Mouse (Mus musculus): ENCODE measurements at regions not wholly inside any gene's neighbourhood (a gene's known extent, or its start where the extent isn't known, plus 50 kb on each side); places are given as distances from the start of the nearest gene placed in this dataset.

- DNase-seq = no peak
Measured at GRCm38 (mm10) chr16:77537351-77537750, 64.5 kb downstream of the Gm11146 start.

DNA sequence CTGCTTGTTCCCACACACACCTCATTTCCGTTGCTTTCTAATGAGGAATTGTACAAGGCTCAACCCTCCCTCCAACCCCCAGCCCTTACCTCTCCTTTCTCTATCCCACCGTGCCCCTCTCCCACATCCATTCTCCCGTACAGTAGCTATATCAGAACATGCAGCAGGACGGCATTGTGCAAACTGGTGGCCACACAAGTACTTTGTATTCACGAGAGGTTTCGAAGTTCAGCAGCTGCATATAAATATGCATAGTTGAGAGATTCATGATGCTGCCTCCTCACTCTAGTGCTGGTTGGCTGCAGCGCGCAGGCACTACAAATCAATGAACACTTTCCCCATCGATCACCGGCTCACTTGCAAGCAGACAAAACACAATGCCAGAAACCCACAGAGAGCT lies 65.1 kb downstream of the Gm11146 start:
- no peak for DNase-seq

DNA sequence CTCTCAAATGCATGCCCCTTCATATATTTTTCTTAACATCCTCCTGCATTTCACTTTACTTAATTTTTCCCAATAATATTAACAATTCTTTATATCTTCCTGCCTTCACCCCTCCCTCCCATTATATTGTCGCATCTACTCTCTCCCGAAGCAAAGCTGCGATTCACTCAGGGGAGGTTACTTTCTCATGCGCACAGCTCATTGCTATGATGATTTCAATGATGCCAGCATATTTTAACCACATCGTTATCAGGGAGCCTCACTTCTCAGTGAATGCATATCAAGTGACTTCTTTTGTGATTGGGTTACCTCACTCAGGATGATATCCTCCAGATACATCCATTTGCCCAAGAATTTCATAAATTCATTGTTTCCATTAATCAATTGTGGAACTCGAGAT lies 65.6 kb downstream of the Gm11146 start:
- no peak for DNase-seq

- no peak for DNase-seq
Measured at GRCm38 (mm10) chr16:77535021-77535420, 66.9 kb downstream of the Gm11146 start.

DNA sequence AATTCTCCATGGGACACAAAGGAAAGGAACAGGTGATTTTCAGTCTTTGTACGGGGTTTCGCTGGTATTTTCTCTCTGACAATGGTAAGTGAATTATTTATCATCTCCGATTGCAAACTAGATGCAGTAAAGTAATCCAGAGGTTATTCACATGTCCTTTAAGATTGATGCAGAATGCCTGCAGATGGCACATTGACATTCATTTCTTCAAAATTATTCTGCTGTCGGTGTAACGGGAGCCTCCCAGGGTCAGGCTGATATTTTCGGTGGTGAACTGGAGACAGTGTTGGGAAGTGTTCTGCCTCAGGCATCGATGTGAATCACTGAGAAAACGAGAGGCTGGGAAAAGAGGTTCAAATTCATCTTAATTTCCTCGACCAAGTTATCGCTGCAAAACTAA lies 70.3 kb downstream of the Gm11146 start:
- DNase-seq = no peak

- no peak for DNase-seq
Measured at GRCm38 (mm10) chr16:77527951-77528350, 73.9 kb downstream of the Gm11146 start.

DNA sequence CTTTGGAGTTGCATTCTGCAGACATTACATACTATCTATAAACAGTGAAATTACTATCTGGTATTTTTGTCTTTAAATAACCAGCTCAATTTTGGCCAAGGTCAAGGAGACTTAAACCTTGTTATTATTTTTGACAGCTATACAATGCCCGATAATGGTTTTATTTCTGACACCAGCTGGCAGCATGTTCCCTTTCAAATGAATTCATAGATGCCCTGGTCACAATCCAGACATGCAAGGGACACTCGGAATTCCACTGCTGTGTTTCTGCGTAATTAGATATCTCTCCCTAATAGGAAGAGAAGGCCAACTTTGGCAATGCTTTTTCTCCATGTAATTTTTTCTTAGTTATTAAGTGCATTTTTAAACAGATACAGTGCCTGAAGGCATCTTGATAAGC lies 87.3 kb downstream of the Gm11146 start:
- no peak for DNase-seq

DNA sequence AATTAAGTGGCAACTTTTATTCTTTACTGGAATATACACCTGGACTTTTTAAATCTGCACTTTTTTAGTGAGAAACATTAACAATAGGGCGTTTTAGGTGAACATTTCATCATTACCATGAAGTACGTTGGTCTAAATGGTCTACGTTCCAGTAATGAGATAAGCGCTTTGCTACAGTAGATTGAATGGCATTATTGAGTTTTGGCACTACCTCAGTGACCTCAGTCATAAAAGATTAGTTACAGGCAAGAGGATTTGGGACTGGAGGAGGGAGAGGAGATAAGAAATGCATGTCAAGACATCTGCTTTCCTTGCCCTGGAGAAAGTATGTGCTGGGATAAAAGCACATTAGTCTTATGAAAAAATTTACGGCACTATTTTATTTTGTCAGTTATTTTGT lies 98.3 kb downstream of the Gm11146 start:
- DNase-seq = no peak

GRCm38 (mm10) chr16:77502916-77503315 lies 99.0 kb downstream of the Gm11146 start:
- no peak for DNase-seq

- DNase-seq = no peak
Measured at GRCm38 (mm10) chr16:77502026-77502425, 99.9 kb downstream of the Gm11146 start.

DNA sequence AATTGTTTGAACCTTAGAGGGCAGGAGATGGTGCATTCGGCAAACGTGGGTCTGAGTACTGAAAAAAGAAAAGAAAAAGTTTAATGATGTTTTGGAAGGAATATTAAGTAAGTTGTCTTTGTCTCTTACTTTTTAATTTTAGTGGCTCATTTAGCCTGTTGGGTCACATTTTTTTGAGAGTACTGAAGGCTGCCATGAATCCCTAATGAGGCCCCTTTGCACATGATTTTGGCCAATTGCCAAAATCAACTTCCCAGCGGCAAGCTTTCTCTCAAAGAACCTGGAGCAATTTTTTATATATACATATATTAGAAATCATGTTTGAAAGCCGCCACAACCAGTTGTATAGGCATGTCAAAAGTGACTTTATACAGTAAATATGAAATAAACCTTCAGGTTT lies 100.9 kb downstream of the Gm11146 start:
- peak; percentile 31 for DNase-seq

DNA sequence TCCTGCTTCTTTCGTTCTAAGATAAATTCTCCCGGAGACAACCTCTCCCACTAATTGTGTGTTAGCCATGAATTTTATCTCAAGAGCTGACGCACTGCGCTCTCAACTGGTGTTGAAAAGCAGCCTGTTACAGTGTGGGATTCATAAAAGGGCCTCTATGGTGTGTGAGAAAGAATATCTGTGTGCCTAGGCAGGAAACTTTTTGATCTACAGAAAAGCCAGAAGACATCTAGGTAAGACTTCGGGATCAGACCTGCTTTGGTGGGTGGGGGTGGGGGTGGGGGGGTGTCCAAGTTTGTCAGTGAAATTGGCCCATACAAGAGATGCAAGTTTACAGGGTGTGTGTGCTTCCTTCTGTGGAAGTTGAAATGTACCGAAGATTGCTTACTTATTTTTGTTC lies 101.5 kb downstream of the Gm11146 start:
- peak; percentile 32 for DNase-seq

GRCm38 (mm10) chr16:77499537-77500301 lies 102.2 kb downstream of the Gm11146 start:
- DNase-seq = peak; percentile 87

DNA sequence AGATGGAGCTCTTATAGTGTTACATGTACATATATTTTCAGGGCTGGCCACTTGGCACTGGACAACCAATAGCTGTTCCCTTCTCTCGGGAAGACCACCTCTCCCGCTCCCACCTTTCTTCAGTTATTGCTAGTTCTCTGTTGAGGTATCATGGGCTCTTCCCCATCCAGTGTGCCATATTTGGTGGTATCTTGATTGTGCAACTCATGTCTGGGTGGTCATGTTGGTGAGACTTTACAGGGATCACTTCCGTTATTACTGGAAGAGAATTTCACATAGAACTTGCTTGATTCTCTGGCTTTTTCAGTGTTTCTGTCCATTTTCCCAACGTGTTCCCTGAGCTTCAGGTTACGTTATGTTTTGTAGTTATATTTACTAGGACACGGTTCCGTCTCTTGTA lies 106.6 kb downstream of the Gm11146 start:
- no peak for DNase-seq

GRCm38 (mm10) chr16:77494042-77494441 lies 107.9 kb downstream of the Gm11146 start:
- DNase-seq = no peak

DNA sequence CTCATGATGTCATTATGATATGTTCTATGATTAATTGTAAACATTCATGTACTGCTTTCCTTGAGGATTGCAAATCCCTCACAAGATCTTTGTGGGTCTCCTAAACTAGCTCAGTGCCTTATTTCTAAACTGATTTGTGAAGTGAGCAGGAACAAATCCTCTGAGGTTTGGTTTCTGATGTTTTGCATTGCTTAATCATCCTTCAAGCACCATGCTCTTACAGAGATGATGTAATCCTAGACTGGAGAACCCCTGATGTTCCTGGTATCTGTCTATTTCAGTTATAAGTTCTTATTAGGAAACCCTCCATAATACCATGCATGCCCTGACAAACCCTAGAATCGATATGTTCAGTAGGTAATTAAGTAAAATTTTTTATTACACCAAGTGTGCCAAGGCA lies 113.7 kb downstream of the Gm11146 start:
- DNase-seq = no peak

- DNase-seq = no peak
Measured at GRCm38 (mm10) chr16:77479812-77480211, 122.1 kb downstream of the Gm11146 start.

DNA sequence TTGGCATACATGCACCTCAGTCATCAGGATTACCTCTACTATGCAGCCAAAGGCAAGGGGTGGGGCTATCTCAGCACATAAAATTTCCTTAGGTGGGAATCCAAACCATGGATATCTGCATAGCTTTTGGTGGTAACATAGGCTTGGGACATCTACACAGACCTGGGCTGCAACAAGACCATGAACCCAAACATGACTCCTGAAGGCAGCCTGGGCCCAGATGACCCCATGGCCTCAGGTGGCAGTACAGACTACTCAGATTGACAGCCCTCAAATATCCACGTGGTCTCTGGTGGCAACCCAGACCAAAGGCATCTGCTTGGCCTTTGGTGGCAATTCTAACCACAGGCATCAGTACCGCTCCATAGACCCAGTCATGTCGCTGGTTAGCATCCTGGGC lies 130.0 kb downstream of the Gm11146 start:
- DNase-seq = no peak

GRCm38 (mm10) chr16:77469903-77470302 lies 132.0 kb downstream of the Gm11146 start:
- DNase-seq = no peak

DNA sequence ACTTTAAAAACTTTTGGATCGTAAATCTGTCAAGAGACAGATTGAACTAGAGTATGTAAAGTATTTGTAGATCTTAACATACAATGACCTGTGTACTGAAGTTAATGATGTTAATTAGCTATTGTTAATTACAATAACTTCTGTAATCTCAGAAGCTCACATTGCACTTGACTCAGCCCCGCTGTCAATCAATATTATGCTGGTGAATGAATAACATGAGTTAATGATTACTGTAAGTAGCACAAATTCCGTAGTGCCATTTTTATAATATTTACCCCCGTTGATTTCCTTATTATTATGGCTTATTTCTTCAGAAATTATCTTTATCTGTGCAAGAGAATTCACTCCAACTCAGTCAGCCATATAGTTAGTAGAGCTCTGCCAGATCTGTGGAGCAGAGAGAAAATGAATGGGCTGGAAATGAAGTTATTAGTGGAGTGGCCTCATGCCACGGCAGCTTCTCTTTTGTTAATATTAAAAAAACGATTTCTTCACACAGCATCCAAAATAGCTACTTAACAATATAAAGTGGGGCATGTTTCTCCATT lies 132.5 kb downstream of the Gm11146 start:
- DNase-seq = no peak

- no peak for DNase-seq
Measured at GRCm38 (mm10) chr16:77467216-77467615, 134.7 kb downstream of the Gm11146 start.

DNA sequence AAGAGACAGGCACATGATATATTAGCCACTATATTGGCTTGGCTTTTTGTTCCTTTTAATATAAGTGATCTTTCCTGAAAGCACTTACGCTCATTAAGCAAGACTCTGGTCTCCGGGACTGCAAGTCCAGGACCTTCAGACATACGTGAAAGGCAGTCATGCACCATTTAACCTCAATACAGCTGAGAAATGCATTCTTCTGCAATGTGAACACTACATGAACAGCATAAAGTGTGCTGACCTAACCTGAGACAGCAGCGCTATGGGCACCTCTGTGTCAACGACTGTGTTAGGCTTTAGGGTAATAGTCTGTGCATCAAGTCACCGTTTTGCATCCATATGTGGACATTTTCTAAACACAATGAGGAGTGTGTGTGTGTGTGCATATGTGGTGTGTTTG lies 137.3 kb downstream of the Gm11146 start:
- no peak for DNase-seq

DNA sequence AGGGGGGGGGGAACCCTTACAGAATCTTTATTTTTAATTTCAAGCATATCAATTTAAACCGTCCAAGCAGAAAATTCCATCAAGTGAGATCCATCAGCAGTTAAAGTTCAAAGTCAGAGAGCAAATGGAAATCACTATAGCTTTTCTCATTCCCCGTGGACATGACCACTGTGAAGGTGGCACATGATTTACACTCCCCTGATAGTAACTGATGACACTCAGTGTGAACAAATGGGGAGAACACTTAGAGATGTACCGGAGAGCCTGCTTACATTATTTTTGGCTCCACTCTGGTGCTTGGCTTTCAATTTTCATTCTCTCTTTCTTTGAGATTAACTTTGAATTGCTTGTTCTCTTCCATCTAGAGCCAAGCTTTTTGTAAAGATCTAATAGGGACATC lies 140.0 kb downstream of the Gm11146 start:
- DNase-seq = no peak

DNA sequence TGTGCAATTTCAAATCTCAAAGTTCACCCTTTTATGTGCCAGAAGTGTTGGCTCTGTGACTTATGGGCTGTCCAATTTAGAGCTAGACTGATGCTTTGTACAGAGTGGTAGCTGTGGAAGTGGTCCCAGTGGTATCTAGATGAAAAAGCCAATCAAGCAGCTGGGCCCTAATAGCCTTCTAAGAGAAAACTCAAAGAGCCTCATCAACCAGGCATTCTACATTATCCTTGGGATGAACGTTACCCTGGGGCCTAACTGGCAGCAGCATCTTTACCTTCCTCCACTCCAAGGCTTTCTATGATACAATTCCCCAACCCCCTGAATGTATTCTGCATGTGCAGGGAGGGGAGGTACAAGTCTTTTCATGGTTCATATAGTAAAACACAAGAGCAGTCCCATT lies 140.4 kb downstream of the Gm11146 start:
- no peak for DNase-seq

Data from adrenal gland, postnatal 10 days (tissue).